Mouse (Mus musculus) hindbrain, embryonic 15.5 days (tissue): ENCODE measurements around the gene Mrgprd. TPM values are rescaled to one million over a fixed set of nuclear protein-coding genes. Genes with fewer than 3 reads are reported as not detected.
A peak's percentile ranks its signal among the peaks of the same experiment; 100 is the strongest.

Experiments used
- ATAC-seq: fragments of 200-750 bp; cut with Nextera tagmentation; 2 replicates; pipeline ENCODE4 v1.8.0; 2017; ENCODE audit warnings: low read depth, moderate number of reproducible peaks, moderate TSS enrichment; ENCODE audit not compliant: low FRiP score
- H3K27ac ChIP-seq: fragments of 300-500 bp; sonication (generic); replicated peaks from 2 replicates; pipeline ENCODE4 v1.5.1; 2015; ENCODE audit warnings: mild to moderate bottlenecking, inconsistent platforms
- H3K27me3 ChIP-seq: fragments of 300-500 bp; sonication (generic); 2 replicates; pipeline ENCODE4 v1.6.1; 2015; ENCODE audit warnings: control low read depth, inconsistent platforms
- H3K36me3 ChIP-seq: fragments of 300-500 bp; sonication (generic); 2 replicates; pipeline ENCODE4 v1.6.1; 2015; ENCODE audit warnings: control low read depth, inconsistent platforms
- H3K4me1 ChIP-seq: fragments of 300-500 bp; sonication (generic); replicated peaks from 2 replicates; pipeline ENCODE4 v1.6.1; 2015; ENCODE audit warnings: control low read depth, inconsistent platforms
- H3K4me2 ChIP-seq: fragments of 300-500 bp; sonication (generic); 2 replicates; pipeline ENCODE4 v1.6.1; 2015; ENCODE audit warnings: moderate library complexity, mild to moderate bottlenecking, inconsistent platforms
- H3K4me3 ChIP-seq: fragments of 300-500 bp; sonication (generic); 2 replicates; pipeline ENCODE4 v1.5.1; 2015; ENCODE audit warnings: mild to moderate bottlenecking, inconsistent platforms
- H3K9ac ChIP-seq: fragments of 300-500 bp; sonication (generic); 2 replicates; pipeline ENCODE4 v1.6.1; 2015; ENCODE audit warnings: inconsistent platforms
- H3K9me3 ChIP-seq: fragments of 300-500 bp; sonication (generic); 2 replicates; pipeline ENCODE4 v1.6.1; 2016; ENCODE audit warnings: control low read depth, inconsistent platforms
- WGBS: fragments of 180-500 bp; shearing (Covaris S2); methylation state at CpG from one replicate; pipeline ENCODE4 v1.1.7; 2015; 5-methylcytosine and 5-hydroxymethylcytosine counted together
- polyA plus RNA-seq: library from polyadenylated mRNA; unstranded; fragments of >200 nt; fragmentation: Nextera tagmentation; extraction: Ambion mirVana; gene quantifications from 2 replicates; pipeline ENCODE4 v1.2.1, GENCODE M21; 2015

Mrgprd gene
- 0.05 TPM in 1 of 2 replicates, not detected in the other for polyA plus RNA-seq

DNA sequence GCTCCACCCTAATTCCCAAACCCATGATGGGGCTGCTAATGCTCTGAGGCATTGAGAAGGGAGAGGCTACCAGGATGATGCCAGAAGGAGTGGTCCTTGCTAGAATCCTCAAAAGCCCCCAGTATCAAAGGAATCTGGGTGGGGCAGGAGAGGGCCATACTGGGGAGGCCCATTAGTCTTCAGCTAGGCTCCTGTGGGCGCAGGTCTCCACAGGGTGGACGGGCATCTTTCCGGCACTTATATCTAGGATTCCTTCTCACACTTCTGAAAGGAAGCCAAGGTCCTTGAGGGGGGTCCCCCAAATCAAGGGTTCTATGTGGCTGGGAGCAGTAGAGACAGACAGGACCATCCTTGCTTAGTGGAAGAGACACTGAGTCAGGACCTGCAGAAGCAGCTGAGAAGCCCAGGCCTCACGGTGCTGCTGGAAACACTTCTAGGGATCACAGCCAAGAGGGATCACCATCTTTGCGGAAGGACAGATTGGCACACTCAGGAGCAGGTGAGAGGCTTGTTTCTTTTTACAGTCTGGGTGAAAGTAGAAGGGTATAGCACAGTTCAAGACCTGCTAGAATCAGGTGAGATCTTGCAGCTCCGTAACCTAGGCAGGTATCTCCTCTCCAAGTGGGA lies at the start of gene Mrgprd:
Gene Mrgprd (plus strand): TSS at position 51 of the 627 bp plus-strand sequence.
- WGBS: 93% methylated on average over 6 of the region's 6 CpGs

DNA sequence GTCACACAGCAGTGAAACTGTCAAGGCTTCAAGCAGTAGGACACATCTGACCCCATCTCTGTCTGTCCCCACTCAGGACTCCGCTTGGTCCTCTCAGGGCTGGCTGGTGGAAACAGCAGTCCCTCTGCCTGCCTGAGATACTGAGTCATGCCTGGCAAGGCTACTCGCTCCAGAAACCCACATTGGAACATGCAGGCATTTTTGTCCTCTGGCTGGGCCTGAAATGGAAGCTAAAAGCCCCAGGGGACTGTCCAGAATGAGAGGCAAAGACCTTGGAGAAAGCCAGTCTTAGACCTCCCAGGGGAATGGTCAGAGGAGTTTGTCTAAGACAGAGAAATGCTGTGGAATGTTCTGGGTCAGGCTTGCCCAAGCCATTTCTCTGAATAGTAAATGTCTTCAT lies 48.6 kb upstream of the Mrgprd start:
- WGBS: 88% methylated on average over 2 of the region's 2 CpGs

More for the DNA sequence above, at the start of gene Mrgprd:
- Histone ChIP-seq H3K27me3 (no peaks in the 10 kb centered on the region), H3K4me1 (no peaks in the 10 kb centered on the region), H3K27ac (no peak within 1 kb of the TSS), H3K9ac (no peak within 1 kb of the TSS), H3K4me3 (no peak within 1 kb of the TSS), H3K36me3 (no peaks in the 10 kb centered on the region), H3K4me2 (no peak within 1 kb of the TSS), H3K9me3 (no peaks in the 10 kb centered on the region)
- no peak for ATAC-seq

DNA sequence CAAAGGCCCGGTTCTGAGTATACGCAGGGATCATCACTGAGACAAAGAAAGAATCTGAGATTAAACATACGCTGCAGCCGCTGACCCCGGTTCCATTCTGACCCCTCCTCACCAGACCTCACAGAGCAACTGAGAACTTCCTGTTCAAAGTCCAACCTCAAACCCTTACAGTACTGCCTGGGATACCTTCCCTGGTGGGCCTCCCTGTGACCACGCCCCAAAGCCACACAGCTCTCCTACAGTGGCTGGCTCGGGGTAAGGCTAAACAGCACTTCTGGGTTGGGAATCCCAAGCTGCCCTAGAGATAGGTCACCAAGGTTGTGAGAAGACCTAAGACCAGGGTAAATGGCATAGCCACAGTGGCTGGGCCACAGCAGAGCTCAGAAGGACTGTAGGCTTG lies 45.7 kb upstream of the Mrgprd start:
- H3K27ac ChIP-seq: no peak overlapping the region
- 95% methylated on average over 7 of the region's 7 CpGs for WGBS
- H3K9ac ChIP-seq: no peak overlapping the region
- no peaks in the 10 kb centered on the region for H3K9me3 ChIP-seq
- 0 out of 2 replicates have a peak, but pooled peaks cover 4% of the 10 kb centered on the region for H3K36me3 ChIP-seq
- H3K27me3 ChIP-seq: no peaks in the 10 kb centered on the region
- no peak overlapping the region for H3K4me2 ChIP-seq
- no peaks in the 10 kb centered on the region for H3K4me1 ChIP-seq
- no peak for ATAC-seq
- no peak overlapping the region for H3K4me3 ChIP-seq

More for the DNA sequence above, 48.6 kb upstream of the Mrgprd start:
- no peaks in the 10 kb centered on the region for H3K9me3 ChIP-seq
- H3K4me2 ChIP-seq: no peak overlapping the region
- no peak overlapping the region for H3K27ac ChIP-seq
- H3K4me1 ChIP-seq: no peaks in the 10 kb centered on the region
- no peaks in the 10 kb centered on the region for H3K36me3 ChIP-seq
- H3K9ac ChIP-seq: no peak overlapping the region
- H3K27me3 ChIP-seq: no peaks in the 10 kb centered on the region
- no peak for ATAC-seq
- no peak overlapping the region for H3K4me3 ChIP-seq

DNA sequence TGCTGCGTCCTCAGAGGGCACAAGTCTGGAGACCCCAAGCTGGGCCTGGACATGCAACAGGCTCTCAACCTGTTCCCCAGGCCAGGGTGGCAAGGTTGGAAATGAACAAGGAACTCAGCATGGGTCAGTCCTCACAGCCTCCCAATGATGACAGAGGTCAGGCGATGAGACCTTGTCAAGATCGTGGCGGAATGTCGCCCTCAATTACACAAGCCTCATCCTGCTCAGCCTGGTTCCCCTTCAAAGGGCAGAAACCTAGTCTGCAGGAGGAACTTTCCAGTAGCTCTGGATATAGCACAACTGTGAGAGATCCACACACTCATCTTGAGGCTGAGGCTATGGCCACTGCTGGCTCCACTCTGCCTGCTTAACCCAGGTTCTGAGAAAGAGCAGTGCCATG lies 43.7 kb upstream of the Mrgprd start:
- ATAC-seq: no peak
- Histone ChIP-seq H3K4me3 (no peak overlapping the region), H3K27me3 (no peaks in the 10 kb centered on the region), H3K4me2 (no peak overlapping the region), H3K36me3 (0 out of 2 replicates have a peak, but pooled peaks cover 4% of the 10 kb centered on the region), H3K9ac (no peak overlapping the region), H3K4me1 (no peaks in the 10 kb centered on the region), H3K9me3 (no peaks in the 10 kb centered on the region), H3K27ac (no peak overlapping the region)
- 95% methylated on average over 5 of the region's 5 CpGs for WGBS

DNA sequence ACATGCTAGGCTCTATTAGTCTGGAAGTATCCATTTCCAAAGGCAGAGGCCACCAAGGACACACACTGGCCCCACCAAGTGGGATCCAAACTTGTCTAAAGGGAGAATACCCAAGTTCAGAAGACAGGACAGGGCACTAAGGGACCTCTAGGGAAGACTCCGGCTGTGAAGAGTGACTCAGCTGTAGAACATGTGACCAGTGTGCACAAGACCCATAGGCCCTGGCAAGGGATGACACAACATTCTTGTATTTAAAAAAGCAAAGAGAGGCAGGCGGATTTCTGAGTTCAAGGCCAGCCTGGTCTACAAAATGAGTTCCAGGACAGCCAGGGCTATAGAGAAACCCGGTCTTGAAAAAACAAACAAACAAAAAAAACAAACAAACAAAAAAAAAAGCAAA lies 39.1 kb upstream of the Mrgprd start:
- 93% methylated on average over 3 of the region's 3 CpGs for WGBS
- no peaks in the 10 kb centered on the region for H3K4me1 ChIP-seq
- no peaks in the 10 kb centered on the region for H3K9me3 ChIP-seq
- ATAC-seq: no peak
- H3K27me3 ChIP-seq: no peaks in the 10 kb centered on the region
- no peak overlapping the region for H3K4me2 ChIP-seq
- H3K27ac ChIP-seq: no peak overlapping the region
- 0 out of 2 replicates have a peak, but pooled peaks cover 4% of the 10 kb centered on the region for H3K36me3 ChIP-seq
- H3K9ac ChIP-seq: no peak overlapping the region
- H3K4me3 ChIP-seq: no peak overlapping the region

DNA sequence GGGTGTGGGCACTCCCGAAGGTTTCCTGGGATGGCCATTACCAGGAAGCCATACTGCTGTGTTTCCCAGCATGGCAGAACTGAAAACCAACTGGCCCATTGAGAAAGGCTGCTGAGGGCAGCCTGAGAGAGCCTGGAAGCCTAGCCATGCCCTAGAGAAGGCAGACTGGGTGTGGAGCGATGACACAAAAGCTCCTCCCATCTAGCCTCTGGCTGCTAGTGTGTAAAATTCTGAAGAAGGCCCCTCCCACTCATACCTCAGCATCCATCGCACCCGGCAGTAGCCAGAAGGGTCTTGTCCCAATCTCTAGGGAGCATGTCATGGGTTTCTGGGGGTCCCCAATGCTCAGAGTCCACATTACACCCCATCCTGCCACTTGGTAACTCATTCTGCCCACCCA lies 33.2 kb upstream of the Mrgprd start:
- 87% methylated on average over 4 of the region's 4 CpGs for WGBS
- ATAC-seq: no peak
- no peaks in the 10 kb centered on the region for H3K36me3 ChIP-seq

DNA sequence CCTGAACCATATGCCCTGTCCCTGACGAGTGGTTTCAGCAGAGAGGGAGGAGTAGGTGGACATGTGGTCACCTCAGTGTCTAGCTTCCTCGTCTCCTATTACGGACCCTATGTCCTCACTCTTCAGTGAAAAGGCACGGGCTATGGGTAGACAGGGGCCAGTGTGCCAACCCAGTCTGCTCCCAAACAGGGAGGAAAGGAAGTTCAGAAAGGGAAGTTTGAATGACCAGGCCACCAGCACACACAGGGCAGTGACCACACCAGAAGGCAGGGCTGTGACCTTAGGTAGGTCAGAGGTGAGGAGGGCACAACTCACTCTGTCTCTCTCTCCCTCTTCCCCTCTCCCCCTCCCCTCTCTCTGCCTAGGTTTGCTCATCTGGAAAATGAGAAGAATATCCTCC lies 31.6 kb upstream of the Mrgprd start:
- Histone ChIP-seq H3K27ac (no peak overlapping the region), H3K4me1 (peaks cover 14% of the 10 kb centered on the region), H3K4me2 (peak overlapping the region; percentile 79), H3K27me3 (no peaks in the 10 kb centered on the region), H3K36me3 (no peaks in the 10 kb centered on the region), H3K4me3 (peak overlapping the region; percentile 52), H3K9me3 (no peaks in the 10 kb centered on the region), H3K9ac (no peak overlapping the region)
- ATAC-seq: no peak
- 49% methylated on average over 4 of the region's 4 CpGs for WGBS

More for the DNA sequence above, 33.2 kb upstream of the Mrgprd start:
- Histone ChIP-seq H3K9ac (no peak overlapping the region), H3K27me3 (no peaks in the 10 kb centered on the region), H3K4me2 (no peak overlapping the region), H3K9me3 (no peaks in the 10 kb centered on the region), H3K4me3 (no peak overlapping the region), H3K27ac (no peak overlapping the region), H3K4me1 (peaks cover 14% of the 10 kb centered on the region)

DNA sequence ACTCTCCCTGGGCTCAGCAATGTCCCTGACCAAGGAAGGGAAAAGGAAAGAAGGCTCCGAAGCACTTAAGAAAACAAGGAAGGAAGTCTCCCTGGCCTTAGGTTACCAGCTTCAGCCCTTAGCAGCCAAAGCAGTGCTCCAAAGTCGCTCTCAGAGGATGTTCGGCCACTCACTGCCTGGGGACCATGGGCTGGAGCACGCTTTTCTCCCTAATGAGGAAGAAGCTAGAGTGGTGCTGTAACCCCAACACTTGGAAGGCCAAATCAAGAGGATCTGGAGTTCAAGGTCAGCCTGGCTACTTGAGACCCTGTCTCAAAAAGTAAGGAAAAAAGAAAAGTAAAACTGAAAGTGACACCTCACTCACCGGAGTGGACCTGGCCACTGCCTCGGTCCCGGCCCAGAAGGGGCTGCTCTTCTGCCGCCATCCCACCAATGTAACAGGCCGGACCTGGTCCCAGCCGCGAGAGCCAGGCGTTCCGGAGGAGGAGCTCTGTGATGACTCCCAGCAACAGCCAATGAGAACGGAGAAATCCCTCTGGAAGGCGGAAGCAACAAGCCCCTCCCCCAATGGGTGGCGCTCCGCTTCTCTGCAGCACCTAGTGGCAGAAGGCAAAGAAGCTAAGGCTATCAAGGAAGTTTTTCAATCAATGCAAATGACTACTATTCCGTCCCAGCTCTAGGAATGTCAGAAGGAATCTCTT lies 31.0 kb upstream of the Mrgprd start, which contains the start of gene Tpcn2:
Gene Tpcn2 (minus strand): TSS at position 525 of the 701 bp plus-strand sequence.
- H3K4me2 ChIP-seq: peak within 1 kb of the TSS; percentile 79

DNA sequence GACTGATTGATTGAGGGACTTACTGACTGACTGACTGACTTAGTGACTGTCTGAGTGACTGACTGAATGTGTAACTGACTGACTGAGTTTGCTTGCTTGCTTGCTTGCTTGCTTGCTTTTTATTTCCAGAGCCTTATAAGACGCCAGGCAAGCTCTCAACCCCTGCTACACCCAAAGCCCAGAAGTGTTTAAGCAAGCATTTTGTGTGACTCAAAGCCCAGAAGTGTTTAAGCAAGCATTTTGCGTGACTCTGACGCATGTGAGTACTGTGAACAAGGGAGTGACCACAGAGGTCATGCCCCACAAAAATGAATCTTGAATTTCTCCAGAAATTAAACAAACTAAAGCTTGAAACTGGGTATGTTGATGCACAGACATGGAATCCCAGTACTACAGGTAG lies 30.3 kb upstream of the Mrgprd start:
- peak overlapping the region; percentile 79 for H3K4me2 ChIP-seq
- H3K27ac ChIP-seq: no peak overlapping the region
- 53% methylated on average over 3 of the region's 3 CpGs for WGBS
- no peaks in the 10 kb centered on the region for H3K36me3 ChIP-seq
- peak overlapping the region; percentile 52 for H3K4me3 ChIP-seq
- no peak overlapping the region for H3K9ac ChIP-seq
- no peaks in the 10 kb centered on the region for H3K9me3 ChIP-seq
- no peak for ATAC-seq
- no peaks in the 10 kb centered on the region for H3K27me3 ChIP-seq
- H3K4me1 ChIP-seq: peaks cover 14% of the 10 kb centered on the region

More for the DNA sequence above, 31.0 kb upstream of the Mrgprd start, which contains the start of gene Tpcn2:
- 4% methylated on average over 18 of the region's 18 CpGs for WGBS
- Histone ChIP-seq H3K27ac (no peak within 1 kb of the TSS), H3K4me3 (peak within 1 kb of the TSS; percentile 52), H3K27me3 (no peaks in the 10 kb centered on the region), H3K4me1 (peaks cover 14% of the 10 kb centered on the region), H3K9me3 (no peaks in the 10 kb centered on the region), H3K9ac (peak within 1 kb of the TSS; percentile 50), H3K36me3 (no peaks in the 10 kb centered on the region)
- peak; percentile 93 for ATAC-seq

DNA sequence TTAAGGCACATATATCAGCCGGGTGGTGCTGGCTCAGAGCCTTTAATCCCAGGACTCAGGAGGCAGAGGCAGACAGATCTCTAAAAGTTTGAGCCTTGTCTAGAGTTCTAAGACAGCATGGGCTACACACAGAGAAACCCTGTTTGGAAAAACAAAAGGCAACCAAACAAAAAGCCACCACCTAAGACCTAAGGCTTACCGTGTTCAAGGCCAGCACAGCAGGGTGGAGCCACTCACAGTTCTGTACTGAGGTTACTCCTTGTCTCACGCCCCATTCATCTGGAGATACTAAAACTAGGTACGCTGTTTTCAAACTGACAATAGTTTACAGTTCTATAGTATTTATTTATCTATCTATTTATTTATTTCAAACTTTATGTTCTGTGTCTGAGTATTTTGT lies 29.2 kb upstream of the Mrgprd start:
- no peak overlapping the region for H3K9ac ChIP-seq
- 80% methylated on average over 4 of the region's 4 CpGs for WGBS

DNA sequence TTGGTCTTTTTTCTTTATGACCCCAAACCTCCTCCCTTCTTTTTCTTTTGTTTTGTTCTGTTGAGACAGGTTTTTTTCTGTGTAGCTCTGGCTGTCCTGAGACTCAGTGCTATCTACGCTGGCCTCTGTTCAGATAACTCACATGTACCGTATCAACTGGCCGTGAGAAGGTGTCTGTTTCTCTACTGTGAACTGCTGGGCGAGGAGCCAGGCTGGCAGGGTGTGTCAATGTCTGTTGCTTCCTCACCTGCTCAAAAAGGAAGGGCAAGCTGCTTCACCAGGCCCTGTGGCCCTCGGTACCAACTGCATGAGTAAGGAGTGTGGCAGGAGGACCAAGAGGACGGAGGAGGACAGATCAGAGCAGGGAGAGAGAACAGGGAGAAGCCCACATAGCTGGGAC lies 27.2 kb upstream of the Mrgprd start:
- no peaks in the 10 kb centered on the region for H3K27me3 ChIP-seq
- H3K4me2 ChIP-seq: no peak overlapping the region
- ATAC-seq: no peak
- no peaks in the 10 kb centered on the region for H3K9me3 ChIP-seq
- H3K4me1 ChIP-seq: peaks cover 14% of the 10 kb centered on the region
- H3K9ac ChIP-seq: no peak overlapping the region
- no peak overlapping the region for H3K4me3 ChIP-seq
- H3K27ac ChIP-seq: no peak overlapping the region
- H3K36me3 ChIP-seq: no peaks in the 10 kb centered on the region
- WGBS: 85% methylated on average over 6 of the region's 6 CpGs

More for the DNA sequence above, 29.2 kb upstream of the Mrgprd start:
- peaks cover 14% of the 10 kb centered on the region for H3K4me1 ChIP-seq
- no peaks in the 10 kb centered on the region for H3K9me3 ChIP-seq
- no peak overlapping the region for H3K27ac ChIP-seq
- H3K4me3 ChIP-seq: no peak overlapping the region
- no peak for ATAC-seq
- no peak overlapping the region for H3K4me2 ChIP-seq
- H3K27me3 ChIP-seq: no peaks in the 10 kb centered on the region
- H3K36me3 ChIP-seq: no peaks in the 10 kb centered on the region

DNA sequence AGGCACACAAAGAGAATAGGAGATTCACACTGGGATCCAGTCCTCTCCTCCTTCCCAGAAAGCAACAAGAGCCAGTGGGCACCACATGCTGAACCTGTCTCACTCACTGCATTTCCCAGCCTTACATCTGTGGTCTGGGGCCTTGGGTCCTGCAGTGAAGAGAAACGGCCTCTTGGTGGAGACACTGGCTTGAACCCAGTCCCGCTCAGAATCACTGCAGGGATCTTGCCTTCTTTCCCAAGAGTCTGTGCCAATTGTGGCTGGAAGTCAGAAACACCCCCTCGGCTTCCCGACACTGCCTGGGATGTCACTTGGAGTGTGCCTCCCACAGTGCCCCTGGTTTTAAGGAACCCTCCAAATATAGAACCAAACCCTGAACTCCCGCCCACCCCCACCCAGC lies 25.3 kb upstream of the Mrgprd start:
- Histone ChIP-seq H3K4me2 (no peak overlapping the region), H3K27me3 (no peaks in the 10 kb centered on the region), H3K4me3 (no peak overlapping the region), H3K4me1 (no peaks in the 10 kb centered on the region), H3K9me3 (no peaks in the 10 kb centered on the region), H3K27ac (no peak overlapping the region), H3K36me3 (no peaks in the 10 kb centered on the region), H3K9ac (no peak overlapping the region)
- ATAC-seq: 0 out of 2 replicates have a peak, but pooled peaks have one; percentile 42
- WGBS: 25% methylated on average over 5 of the region's 5 CpGs
